Mouse (Mus musculus) gastrocnemius, adult 2 months (tissue): ENCODE results near the gene Dnajc7. TPM values are rescaled to one million over a fixed set of nuclear protein-coding genes. Genes with fewer than 3 reads are reported as not detected.
"Not testable (repeated sequence)": the region's sequence is repeated elsewhere in the genome, so short reads cannot be mapped to it uniquely, and the experiment has no call there.

ENCODE experiments used
- DNase-seq: peaks from one replicate; pipeline ENCODE4 v3.0.0; 2022
- H3K27ac ChIP-seq: fragments of 200-600 bp; 2 replicates; pipeline ENCODE4 v1.8.1; 2022; ENCODE audit warnings: mild to moderate bottlenecking
- H3K4me3 ChIP-seq: fragments of 200-600 bp; 2 replicates; pipeline ENCODE4 v1.8.1; 2022; ENCODE audit warnings: mild to moderate bottlenecking, moderate library complexity
- CTCF ChIP-seq: fragments of 200-600 bp; IDR thresholded peaks from 2 replicates; pipeline ENCODE4 v1.8.1; 2022; ENCODE audit warnings: antibody characterized with exemption, mild to moderate bottlenecking, moderate library complexity
- intact Hi-C: fragments of 180-260 bp; cut with DNase I; formaldehyde crosslinking; loops from one replicate; pipeline ENCODE4 v1.15.1; 2025
- total RNA-seq, 2 experiments: library from RNA; stranded (reverse); gene quantifications; 2 replicates each; pipeline ENCODE4 v1.2.3; 2021

The Dnajc7 gene
- total RNA-seq, 2 experiments from 2014 or later, result 116 TPM

- intact Hi-C loops, result no loop called here
- H3K27ac ChIP-seq, result no peak overlapping the region
Observed at GRCm38 (mm10) chr11:100592346-100593046, 27.5 kb downstream of the Dnajc7 start.

GRCm38 (mm10) chr11:100588462-100588861 is 31.5 kb downstream of the Dnajc7 start:
- Histone ChIP-seq H3K4me3 (no peak overlapping the region), H3K27ac (no peak overlapping the region)
- DNase-seq, result no peak
- intact Hi-C loops, result no loop called here
- no peak for TF ChIP-seq CTCF

More at GRCm38 (mm10) chr11:100592346-100593046, 27.5 kb downstream of the Dnajc7 start:
- no peak for TF ChIP-seq CTCF
- DNase-seq, result no peak
- no peak overlapping the region for H3K4me3 ChIP-seq

GRCm38 (mm10) chr11:100585148-100585547 is 34.8 kb downstream of the Dnajc7 start:
- intact Hi-C loops, result no loop called here
- no peak overlapping the region for H3K4me3 ChIP-seq

GRCm38 (mm10) chr11:100584561-100584961 is 35.4 kb downstream of the Dnajc7 start:
- no peak for TF ChIP-seq CTCF
- intact Hi-C loops, result no loop called here
- DNase-seq, result no peak
- no peak overlapping the region for H3K4me3 ChIP-seq
- peak overlapping the region; percentile 53; the same call in 1 of the 2 replicates for H3K27ac ChIP-seq

More at GRCm38 (mm10) chr11:100585148-100585547, 34.8 kb downstream of the Dnajc7 start:
- peak overlapping the region; percentile 53 for H3K27ac ChIP-seq
- no peak for DNase-seq
- no peak for TF ChIP-seq CTCF

GRCm38 (mm10) chr11:100582836-100583235 is 37.1 kb downstream of the Dnajc7 start:
- intact Hi-C loops, result no loop called here
- no peak for TF ChIP-seq CTCF
- Histone ChIP-seq H3K4me3 (no peak overlapping the region), H3K27ac (no peak overlapping the region)
- DNase-seq, result no peak

- H3K27ac ChIP-seq, DNase-seq, intact Hi-C loops, H3K4me3 ChIP-seq: not testable (repeated sequence)
Observed at GRCm38 (mm10) chr11:100582413-100582812, 37.6 kb downstream of the Dnajc7 start.

GRCm38 (mm10) chr11:100581756-100582155 is 38.2 kb downstream of the Dnajc7 start:
- no peak for TF ChIP-seq CTCF
- DNase-seq, result no peak
- H3K27ac ChIP-seq, result no peak overlapping the region
- intact Hi-C loops, result no loop called here
- no peak overlapping the region for H3K4me3 ChIP-seq

- no peak overlapping the region for H3K27ac ChIP-seq
- no peak for DNase-seq
- intact Hi-C loops, result no loop called here
- no peak overlapping the region for H3K4me3 ChIP-seq
- TF ChIP-seq CTCF, result no peak
Observed at GRCm38 (mm10) chr11:100580275-100580674, 39.7 kb downstream of the Dnajc7 start.

- intact Hi-C loops, result no loop called here
- Histone ChIP-seq H3K4me3 (peak overlapping the region; percentile 91), H3K27ac (peak overlapping the region; percentile 24; the same call in 1 of the 2 replicates)
- no peak for TF ChIP-seq CTCF
- DNase-seq, result no peak
Observed at GRCm38 (mm10) chr11:100579116-100579799, 40.7 kb downstream of the Dnajc7 start.

GRCm38 (mm10) chr11:100577852-100578599 is 41.9 kb downstream of the Dnajc7 start:
- intact Hi-C loops, result no loop called here
- peak overlapping the region; percentile 16; the same call in 1 of the 2 replicates for H3K27ac ChIP-seq
- no peak for TF ChIP-seq CTCF
- DNase-seq, result no peak
- peak overlapping the region; percentile 91 for H3K4me3 ChIP-seq

GRCm38 (mm10) chr11:100576256-100576655 is 43.7 kb downstream of the Dnajc7 start:
- no peak for TF ChIP-seq CTCF
- intact Hi-C loops, result no loop called here
- Histone ChIP-seq H3K27ac (peak overlapping the region; percentile 35), H3K4me3 (peak overlapping the region; percentile 91)
- no peak for DNase-seq

- intact Hi-C loops, result no loop called here
- peak overlapping the region; percentile 83 for H3K27ac ChIP-seq
Observed at GRCm38 (mm10) chr11:100575484-100575855, 44.5 kb downstream of the Dnajc7 start.

More at GRCm38 (mm10) chr11:100575484-100575855, 44.5 kb downstream of the Dnajc7 start:
- peak overlapping the region; percentile 91 for H3K4me3 ChIP-seq
- no peak for DNase-seq
- TF ChIP-seq CTCF, result no peak
